Mouse (Mus musculus): ENCODE measurements around the gene Alk.
A peak's percentile ranks its signal among the peaks of the same experiment; 100 is the strongest.

Alk gene

GRCm38 (mm10) chr17:72021733-72022669 lies 582.4 kb downstream of the Alk start:
- no peak for DNase-seq (ENCODE audit: low spot score)

GRCm38 (mm10) chr17:72017329-72017728 lies 587.1 kb downstream of the Alk start:
- no peak for DNase-seq (ENCODE audit: low spot score)

GRCm38 (mm10) chr17:72015253-72015652 lies 589.2 kb downstream of the Alk start:
- DNase-seq (ENCODE audit: low spot score) = no peak

- no peak for DNase-seq (ENCODE audit: low spot score)
These were observed 591.7 kb downstream of the Alk start for GRCm38 (mm10) chr17:72012775-72013174.

GRCm38 (mm10) chr17:72009836-72010235 lies 594.6 kb downstream of the Alk start:
- DNase-seq (ENCODE audit: low spot score) = no peak

- no peak for DNase-seq (ENCODE audit: low spot score)
These were observed 596.0 kb downstream of the Alk start for GRCm38 (mm10) chr17:72008389-72008788.

- no peak for DNase-seq (ENCODE audit: low spot score)
These were observed 599.1 kb downstream of the Alk start for GRCm38 (mm10) chr17:72005365-72005764.

- no peak for DNase-seq (ENCODE audit: low spot score)
These were observed 604.6 kb downstream of the Alk start for GRCm38 (mm10) chr17:71999527-72000482.

GRCm38 (mm10) chr17:71997680-71998079 lies 606.7 kb downstream of the Alk start:
- DNase-seq (ENCODE audit: low spot score) = no peak

- DNase-seq (ENCODE audit: low spot score) = no peak
These were observed 608.9 kb downstream of the Alk start for GRCm38 (mm10) chr17:71995539-71995938.

- DNase-seq (ENCODE audit: low spot score) = no peak
These were observed 610.3 kb downstream of the Alk start for GRCm38 (mm10) chr17:71994144-71994543.

GRCm38 (mm10) chr17:71993011-71993410 lies 611.4 kb downstream of the Alk start:
- DNase-seq (ENCODE audit: low spot score) = no peak

- no peak for DNase-seq (ENCODE audit: low spot score)
These were observed 613.2 kb downstream of the Alk start for GRCm38 (mm10) chr17:71991260-71991659.

- no peak for DNase-seq (ENCODE audit: low spot score)
These were observed 614.2 kb downstream of the Alk start for GRCm38 (mm10) chr17:71990176-71990720.

- peak; percentile 51 for DNase-seq (ENCODE audit: low spot score)
These were observed 615.5 kb downstream of the Alk start for GRCm38 (mm10) chr17:71988736-71989569.

- no peak for DNase-seq (ENCODE audit: low spot score)
These were observed 617.4 kb downstream of the Alk start for GRCm38 (mm10) chr17:71986998-71987397.

- DNase-seq (ENCODE audit: low spot score) = peak; percentile 29
These were observed 618.0 kb downstream of the Alk start for GRCm38 (mm10) chr17:71986456-71986855.

- DNase-seq (ENCODE audit: low spot score) = no peak
These were observed 623.2 kb downstream of the Alk start for GRCm38 (mm10) chr17:71981177-71981576.

GRCm38 (mm10) chr17:71980518-71981145 lies 623.8 kb downstream of the Alk start:
- peak; percentile 52 for DNase-seq (ENCODE audit: low spot score)

- DNase-seq (ENCODE audit: low spot score) = no peak
These were observed 625.3 kb downstream of the Alk start for GRCm38 (mm10) chr17:71979137-71979536.

- DNase-seq (ENCODE audit: low spot score) = no peak
These were observed 627.8 kb downstream of the Alk start for GRCm38 (mm10) chr17:71976661-71977060.

Measured in embryo, embryonic 10.5 days (tissue).